Mouse (Mus musculus) cortical plate, adult 2 months (tissue): ENCODE results near the gene Adamtsl1.

Source experiments
- CTCF ChIP-seq: fragments of 200-500 bp; IDR thresholded peaks from 2 replicates; pipeline ENCODE4 v1.5.1; 2011; ENCODE audit warnings: mild to moderate bottlenecking, control low read depth, low read length; ENCODE audit not compliant: insufficient read depth; ENCODE audit errors: extremely low read depth
- POLR2A ChIP-seq: fragments of 200-500 bp; IDR thresholded peaks from 2 replicates; pipeline ENCODE4 v1.6.1; 2011; ENCODE audit warnings: mild to moderate bottlenecking, low read length, control low read depth; ENCODE audit not compliant: insufficient read depth; ENCODE audit errors: extremely low read depth

GRCm38 (mm10) chr4:86019586-86019985 lies 505.6 kb downstream of the Adamtsl1 start:
- TF ChIP-seq POLR2A (no peak), CTCF (no peak)
